Mouse (Mus musculus): ENCODE data around the gene Gm9857.

The Gm9857 gene

GRCm38 (mm10) chr3:108940001-108940633 lies at the start of gene Gm9857:
TSS of gene Gm9857 (minus strand) at chr3:108940445.
- in situ Hi-C loops (cut with MboI, MseI) = no loop called here

- in situ Hi-C loops (cut with MboI, MseI) = no loop called here
These were observed 46.9 kb upstream of the Gm9857 start for GRCm38 (mm10) chr3:108987009-108987659.

DNA sequence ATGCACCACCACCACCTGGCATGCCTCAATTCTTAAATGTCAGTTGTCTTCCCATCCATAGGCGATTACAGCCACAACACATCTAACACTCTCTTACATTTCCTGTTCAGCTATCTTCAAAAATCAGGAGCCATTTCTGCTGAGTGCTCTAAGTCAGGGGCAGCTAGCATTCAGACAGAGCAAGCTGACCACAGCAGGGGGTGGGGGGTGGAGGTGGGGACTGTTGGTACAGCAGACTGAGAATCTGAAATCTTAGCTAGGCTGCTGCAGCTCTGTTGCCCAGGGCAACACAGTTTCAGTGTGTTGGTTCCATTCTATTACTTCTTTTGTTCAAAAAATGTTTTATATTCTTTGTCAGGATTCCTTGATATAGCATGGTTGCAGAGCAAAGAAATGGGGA lies 46.3 kb upstream of the Gm9857 start:
- in situ Hi-C loops (cut with MboI, MseI) = no loop called here

- in situ Hi-C loops (cut with MboI, MseI) = no loop called here
These were observed 43.7 kb upstream of the Gm9857 start for GRCm38 (mm10) chr3:108983989-108984388.

DNA sequence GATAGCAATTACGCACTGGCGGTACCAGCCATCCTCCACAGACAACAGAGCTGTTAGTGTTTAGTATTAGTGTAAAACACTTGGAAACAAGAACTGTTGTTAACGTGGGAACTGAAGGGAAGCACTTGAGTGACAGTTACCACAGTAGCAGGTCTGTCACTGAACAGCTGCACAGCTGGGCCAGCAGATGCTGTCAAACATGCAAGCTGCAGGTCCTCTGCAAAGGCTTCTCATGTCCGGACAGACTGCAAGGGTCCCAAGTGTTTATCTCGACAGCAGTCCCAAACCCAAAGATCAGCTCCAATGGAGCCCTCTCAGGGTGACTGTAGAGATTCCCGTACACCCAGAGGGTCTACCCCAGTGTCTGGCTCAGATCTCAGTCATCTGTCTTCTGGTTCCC lies 41.7 kb upstream of the Gm9857 start:
- in situ Hi-C loops (cut with MboI, MseI) = no loop called here

- in situ Hi-C loops (cut with MboI, MseI) = no loop called here
These were observed 37.2 kb upstream of the Gm9857 start for GRCm38 (mm10) chr3:108977340-108978030.

- in situ Hi-C loops (cut with MboI, MseI) = loop anchor here (25.0 kb wide), 1 partner anchor 687 kb away; no protein-coding TSS in a partner anchor
These were observed 34.8 kb upstream of the Gm9857 start for GRCm38 (mm10) chr3:108974920-108975485.

DNA sequence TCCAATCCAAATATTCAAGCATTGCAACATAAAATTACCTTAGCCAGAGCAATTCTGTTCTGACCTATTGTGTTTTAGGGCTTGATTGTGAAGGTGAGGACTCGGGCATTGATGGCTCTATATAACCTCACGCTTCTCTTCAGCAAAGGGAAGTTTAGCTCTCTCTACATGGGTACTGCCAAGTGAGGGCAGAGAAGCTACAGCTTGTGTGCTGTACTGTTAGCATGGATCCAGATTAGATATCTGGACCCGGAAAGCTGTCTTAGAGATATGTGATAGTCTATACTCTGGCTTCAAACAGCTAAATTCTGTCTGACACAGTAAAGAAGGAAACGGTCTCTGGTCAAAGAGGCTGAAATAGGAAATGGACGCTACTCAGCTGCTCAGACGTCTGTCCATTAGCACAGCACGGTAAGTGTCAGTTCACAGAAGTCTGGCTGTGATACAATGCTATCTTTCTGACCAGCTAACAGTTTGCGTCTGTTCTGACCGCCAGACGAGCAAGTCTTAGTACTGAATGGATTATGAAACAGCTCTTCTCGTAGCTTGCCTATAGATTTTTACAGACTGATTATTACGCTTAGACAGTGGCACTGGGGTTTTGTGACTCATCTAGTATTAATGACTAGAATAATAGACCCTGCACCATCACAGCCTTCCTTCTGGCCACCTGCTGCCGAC lies 33.9 kb upstream of the Gm9857 start:
- in situ Hi-C loops (cut with MboI, MseI) = loop anchor here (25.0 kb wide), 1 partner anchor 688 kb away; no protein-coding TSS in a partner anchor

GRCm38 (mm10) chr3:108966051-108966450 lies 25.8 kb upstream of the Gm9857 start:
- in situ Hi-C loops (cut with MboI, MseI) = loop anchor here (25.0 kb wide), 1 partner anchor 696 kb away; no protein-coding TSS in a partner anchor

- in situ Hi-C loops (cut with MboI, MseI) = loop anchor here (25.0 kb wide), 1 partner anchor 698 kb away; no protein-coding TSS in a partner anchor
These were observed 24.3 kb upstream of the Gm9857 start for GRCm38 (mm10) chr3:108964361-108965044.

DNA sequence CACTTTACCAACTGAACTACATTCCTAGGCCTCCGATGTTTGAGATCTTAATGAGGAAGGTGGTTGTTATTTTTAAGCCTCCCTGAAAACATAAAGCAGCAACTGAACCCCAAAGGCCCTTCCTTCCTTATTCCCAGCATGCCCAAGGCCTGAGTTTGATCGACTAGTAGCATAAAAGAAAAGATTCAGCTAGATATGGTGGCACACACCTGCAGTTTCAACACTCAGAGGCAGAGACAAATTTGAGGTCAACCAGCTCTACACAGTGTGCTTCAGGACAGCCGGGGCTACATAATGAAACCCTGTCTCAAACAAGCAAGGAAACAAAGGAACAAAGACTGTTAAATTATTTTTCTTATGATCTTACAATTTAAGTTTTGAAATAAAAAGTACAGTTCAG lies 23.5 kb upstream of the Gm9857 start:
- in situ Hi-C loops (cut with MboI, MseI) = loop anchor here (25.0 kb wide), 1 partner anchor 699 kb away; no protein-coding TSS in a partner anchor

DNA sequence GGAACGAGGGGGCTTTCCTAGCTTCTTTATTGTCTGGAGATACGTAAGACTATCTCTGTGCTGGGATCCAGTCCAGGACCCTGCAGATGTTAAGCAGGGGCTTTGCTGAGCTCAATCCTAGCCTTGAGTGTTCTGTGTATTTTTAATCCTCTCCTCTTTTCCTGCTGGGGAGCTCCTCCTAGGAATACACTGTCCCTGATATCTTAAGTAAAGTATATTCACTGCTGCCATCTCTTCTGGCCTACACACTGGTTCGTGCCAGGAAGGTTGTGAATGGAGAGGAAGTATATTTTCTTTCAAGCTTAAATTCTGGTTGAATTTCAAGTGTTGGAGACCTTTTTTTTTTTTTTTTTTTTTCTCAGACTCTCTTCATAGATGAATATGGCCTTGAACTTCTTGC lies 23.0 kb upstream of the Gm9857 start:
- in situ Hi-C loops (cut with MboI, MseI) = loop anchor here (25.0 kb wide), 1 partner anchor 699 kb away; no protein-coding TSS in a partner anchor

DNA sequence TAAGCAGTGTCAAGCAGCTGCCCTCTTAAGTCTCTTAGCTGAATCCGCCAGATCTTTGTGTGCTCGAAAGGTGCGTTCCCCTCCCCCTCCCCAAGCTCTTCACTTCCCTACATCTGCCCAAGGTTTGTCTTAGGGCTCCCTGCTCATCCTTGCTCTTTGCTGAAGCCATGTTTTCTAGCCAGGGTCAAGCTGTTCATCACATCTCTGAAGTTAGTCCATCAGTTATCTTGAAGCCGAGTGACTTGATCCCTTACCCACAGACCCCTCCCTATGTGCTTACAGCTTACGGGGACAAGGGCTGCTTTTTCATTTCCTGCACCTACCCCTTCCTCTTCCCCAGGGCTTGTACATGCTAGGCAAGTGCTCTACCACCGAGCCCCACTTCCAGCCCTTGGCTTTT lies 21.4 kb upstream of the Gm9857 start:
- in situ Hi-C loops (cut with MboI, MseI) = loop anchor here (25.0 kb wide), 1 partner anchor 701 kb away; no protein-coding TSS in a partner anchor

DNA sequence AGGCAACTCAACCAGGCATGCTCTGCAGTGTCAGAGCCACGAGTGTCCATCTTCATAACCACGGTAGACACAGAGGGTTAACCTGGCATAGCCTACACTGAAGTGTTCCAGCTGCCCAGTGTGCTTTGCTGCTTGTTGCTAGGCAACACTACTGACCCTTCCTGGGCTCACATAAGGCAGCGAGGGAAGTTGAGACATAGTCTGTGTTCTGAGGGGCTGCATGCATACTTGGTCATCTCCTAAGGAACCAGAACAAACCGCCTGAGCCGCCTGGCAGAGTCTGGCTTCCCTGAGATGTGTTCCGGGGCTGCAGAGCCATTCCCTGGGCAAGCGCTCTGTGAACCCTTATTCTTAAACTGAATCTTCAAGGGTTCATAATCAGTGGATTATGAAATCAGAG lies 21.0 kb upstream of the Gm9857 start:
- in situ Hi-C loops (cut with MboI, MseI) = loop anchor here (25.0 kb wide), 1 partner anchor 701 kb away; no protein-coding TSS in a partner anchor

DNA sequence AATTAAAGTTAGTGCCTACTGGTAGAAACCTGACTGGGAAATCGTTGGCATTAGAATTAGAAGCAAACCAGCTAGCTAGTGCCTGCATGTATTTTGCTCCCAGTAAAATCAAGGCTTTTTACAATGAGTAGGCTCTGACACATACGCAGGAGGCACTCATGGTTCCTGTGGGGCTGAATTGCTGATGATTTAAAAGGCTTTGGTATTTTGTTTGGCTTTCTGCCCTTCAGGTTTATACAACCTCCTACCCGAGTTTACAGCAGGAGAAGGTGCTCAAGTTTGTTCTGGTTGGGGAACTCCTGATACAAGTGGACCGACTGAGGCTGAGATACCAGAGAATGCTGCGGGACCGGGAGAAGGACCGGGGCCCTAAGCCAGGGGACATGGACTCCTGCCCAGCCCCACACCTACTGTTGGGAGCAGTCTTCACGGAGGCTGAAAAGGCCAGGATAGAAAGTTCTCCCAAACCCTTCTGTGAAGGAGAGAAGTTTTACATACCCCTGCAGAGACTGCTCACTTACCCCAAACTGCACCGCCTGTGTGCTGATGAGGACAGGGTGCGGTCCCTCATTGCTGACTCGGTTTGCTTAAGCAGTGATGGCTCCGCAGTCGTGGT lies 19.5 kb upstream of the Gm9857 start:
- in situ Hi-C loops (cut with MboI, MseI) = loop anchor here (25.0 kb wide), 1 partner anchor 703 kb away; no protein-coding TSS in a partner anchor

DNA sequence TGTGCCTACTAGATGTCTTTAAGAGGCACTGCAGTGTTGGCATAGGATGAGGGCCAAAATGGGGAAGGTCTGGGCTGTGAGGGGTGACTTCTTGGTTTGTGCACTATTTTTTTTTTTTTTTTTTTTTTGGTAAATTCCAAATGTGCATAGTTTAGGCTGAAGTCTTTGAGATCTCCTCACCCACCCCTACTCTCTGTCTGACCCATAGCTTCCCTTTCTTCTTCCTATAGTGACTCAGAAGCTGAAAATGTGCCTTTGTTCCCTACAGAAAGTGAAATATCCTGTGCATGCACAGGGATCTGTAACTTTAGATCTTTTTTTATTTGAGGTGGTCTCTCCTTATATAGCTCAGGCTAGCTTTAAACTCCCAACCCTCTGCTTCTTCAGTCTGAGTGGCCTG lies 17.7 kb upstream of the Gm9857 start:
- in situ Hi-C loops (cut with MboI, MseI) = loop anchor here (25.0 kb wide), 1 partner anchor 704 kb away; no protein-coding TSS in a partner anchor

- in situ Hi-C loops (cut with MboI, MseI) = no loop called here
These were observed 751 bp upstream of the Gm9857 start for GRCm38 (mm10) chr3:108940996-108941395.

- in situ Hi-C loops (cut with MboI, MseI) = loop anchor here (10.0 kb wide), 1 partner anchor 125 kb away; no protein-coding TSS in a partner anchor
These were observed 672 bp downstream of the Gm9857 start, which contains the start of gene Henmt1 for GRCm38 (mm10) chr3:108939573-108939972. TSS of gene Henmt1 (plus strand) at chr3:108939873.

- in situ Hi-C loops (cut with MboI, MseI) = loop anchor here (10.0 kb wide), 1 partner anchor 126 kb away; no protein-coding TSS in a partner anchor
These were observed 1.6 kb downstream of the Gm9857 start for GRCm38 (mm10) chr3:108938691-108939090.

DNA sequence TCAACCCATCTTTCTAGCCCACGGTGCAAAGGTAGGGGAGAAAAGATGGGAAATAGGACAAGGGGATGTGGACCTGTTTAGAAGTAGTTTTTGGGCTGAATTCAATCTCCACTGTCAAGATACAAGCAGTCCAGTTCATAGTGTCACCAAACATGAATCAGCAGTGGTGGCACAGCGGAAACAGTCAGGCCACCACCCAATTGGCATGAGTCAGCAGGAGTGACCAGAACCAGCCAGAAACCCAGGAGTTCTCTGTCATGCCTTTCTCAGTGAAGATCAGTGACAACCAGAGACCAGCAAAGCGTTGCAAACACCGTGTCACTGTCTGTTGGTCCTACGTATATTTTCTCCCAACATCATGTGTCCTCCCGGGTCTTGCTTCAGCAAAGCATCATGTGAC lies 6.7 kb downstream of the Gm9857 start:
- in situ Hi-C loops (cut with MboI, MseI) = loop anchor here (10.0 kb wide), 1 partner anchor 131 kb away; no protein-coding TSS in a partner anchor
